Mouse (Mus musculus) left cerebral cortex, postnatal 25 days (tissue): Measurements from ENCODE around the gene Rps6ka6. TPM values are rescaled to one million over a fixed set of nuclear protein-coding genes. Genes with fewer than 3 reads are reported as not detected.

Experiments
- DNase-seq, 2 experiments: peaks; one replicate each; pipeline ENCODE4 v3.0.0; 2022; ENCODE audit warnings: low spot score in 2 of 2, mixed read lengths in 1 of 2
- intact Hi-C: fragments of 180-260 bp; cut with DNase I; formaldehyde crosslinking; loops from one replicate; pipeline ENCODE4 v1.15.1; 2025
- total RNA-seq, 2 experiments: library from RNA; stranded (reverse); gene quantifications; 2 replicates each; pipeline ENCODE4 v1.2.3; 2021

Gene Rps6ka6
- 1 to 10 TPM; 4.3 to 4.6 TPM for total RNA-seq

DNA sequence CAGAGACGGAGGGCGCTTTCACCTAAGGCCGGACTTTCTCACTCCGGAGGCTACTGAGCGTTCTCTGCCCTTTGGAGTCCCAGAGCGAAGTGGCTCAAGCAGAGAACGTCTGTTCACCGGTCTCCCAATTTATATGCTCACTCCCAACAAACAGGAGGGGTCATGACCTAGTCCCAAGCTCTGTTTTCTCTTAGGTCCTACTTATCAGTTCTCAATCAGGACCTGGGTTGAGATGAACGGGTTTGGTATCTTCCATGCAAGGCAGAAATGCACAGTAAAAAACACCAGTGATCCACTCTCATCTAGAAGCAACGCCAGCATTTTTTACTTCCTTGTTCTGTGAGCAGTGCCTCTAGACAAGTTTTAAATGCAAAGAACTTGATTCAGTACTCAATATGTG is at the start of gene Rps6ka6:
TSS of gene Rps6ka6 (minus strand) at position 101 of the 400 bp plus-strand sequence.
- intact Hi-C loops: no loop called here
- DNase-seq: no peak

DNA sequence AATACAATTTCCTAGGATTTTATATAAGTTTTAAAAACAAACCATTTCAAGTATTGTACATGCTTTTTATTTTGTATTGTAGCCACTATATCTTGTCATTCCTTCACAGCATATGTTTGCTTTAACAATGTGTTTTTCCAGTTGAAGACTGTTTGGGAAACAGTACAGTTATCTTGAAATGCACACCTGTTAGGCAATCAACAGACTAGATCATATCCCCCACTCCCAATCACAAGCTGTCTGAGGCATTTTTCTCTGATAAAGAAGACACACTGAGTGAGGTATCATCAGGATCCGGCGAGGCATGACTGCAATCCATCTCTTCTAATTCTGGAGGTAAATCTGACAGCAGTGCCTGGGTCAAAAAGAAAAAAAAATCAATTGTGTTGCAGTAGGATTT is 39.3 kb upstream of the Rps6ka6 start:
- intact Hi-C loops: no loop called here
- DNase-seq: no peak

DNA sequence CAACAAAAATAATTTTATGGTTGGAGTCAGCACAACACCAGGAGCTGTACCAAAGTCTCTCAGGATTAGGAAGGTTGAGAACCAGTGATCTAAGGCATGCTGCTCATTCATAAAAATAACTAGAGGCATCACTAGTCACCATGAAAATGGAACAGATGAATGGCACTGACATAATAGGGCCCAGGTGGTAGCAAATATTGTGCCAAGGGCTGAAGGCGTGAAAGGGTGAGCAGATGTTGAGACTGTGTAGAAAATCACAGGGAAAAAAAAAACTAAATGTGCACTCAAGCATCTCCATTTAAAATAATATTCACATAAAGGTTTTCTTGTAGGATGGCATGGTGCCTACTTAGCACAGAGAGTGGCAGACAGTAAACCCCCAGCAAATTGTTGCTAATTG is 19.6 kb downstream of the Rps6ka6 start:
- no peak for DNase-seq
- intact Hi-C loops: no loop called here

DNA sequence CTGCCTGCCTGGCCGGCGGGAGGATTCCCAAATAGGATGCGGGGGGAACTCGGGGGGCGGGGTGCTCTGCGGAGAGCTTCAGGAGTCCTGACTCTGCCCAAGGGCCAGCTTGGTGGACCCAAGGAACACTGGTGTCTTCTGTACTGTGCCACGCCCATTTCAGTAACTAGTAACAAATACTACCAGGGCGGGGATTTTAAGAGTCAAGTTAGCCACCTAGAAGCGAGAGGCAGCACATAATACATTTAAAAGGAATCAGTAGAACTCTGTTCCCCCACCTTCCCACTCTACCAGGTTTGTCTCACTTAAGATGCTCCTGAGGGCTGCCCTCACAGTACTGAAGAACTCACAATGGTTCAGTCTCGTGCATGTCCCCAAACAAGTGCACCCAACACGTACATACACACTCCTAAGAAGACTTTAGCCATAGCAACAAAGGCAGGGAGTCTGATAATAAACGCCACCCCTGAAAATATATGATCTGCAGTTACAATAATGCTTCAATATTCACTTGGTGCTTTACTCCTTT is 74.1 kb downstream of the Rps6ka6 start:
- DNase-seq: no peak
- intact Hi-C loops: no loop called here

DNA sequence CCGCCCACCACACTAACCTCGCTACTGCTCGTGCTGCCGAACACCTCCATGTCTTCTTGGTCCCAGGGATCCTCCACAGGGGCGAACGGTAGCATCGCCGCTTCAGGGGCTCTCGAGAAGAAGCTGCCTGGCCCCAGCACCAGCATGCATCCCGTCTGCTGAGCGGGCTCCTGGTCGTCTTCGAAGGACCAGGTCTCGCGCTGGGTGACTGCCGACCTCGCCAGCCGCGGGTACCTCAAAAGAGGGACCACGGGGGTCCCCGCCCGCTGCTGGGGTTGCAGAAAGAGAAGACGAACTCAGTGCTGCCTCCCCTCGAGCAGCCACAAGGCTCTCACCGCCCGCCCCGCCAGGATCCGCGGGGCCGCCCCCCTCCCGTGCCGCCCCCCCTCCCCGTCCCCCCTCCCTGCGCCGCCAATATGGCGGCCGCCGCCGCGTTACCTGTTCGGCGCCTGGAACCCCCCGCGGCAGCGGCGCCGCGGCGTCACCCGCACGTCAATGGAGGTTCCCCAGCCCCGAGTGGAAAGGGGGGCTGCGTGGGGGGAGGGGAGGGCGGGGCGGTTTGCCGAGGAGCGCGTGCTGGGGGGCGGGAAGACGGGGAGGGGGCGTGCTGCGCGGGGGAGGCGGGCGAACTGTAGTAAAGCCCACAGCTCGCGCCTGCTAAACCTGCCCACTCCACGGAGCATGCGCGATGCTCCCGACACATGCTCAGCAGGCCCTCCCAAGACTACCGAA is 74.8 kb downstream of the Rps6ka6 start:
- intact Hi-C loops: no loop called here

DNA sequence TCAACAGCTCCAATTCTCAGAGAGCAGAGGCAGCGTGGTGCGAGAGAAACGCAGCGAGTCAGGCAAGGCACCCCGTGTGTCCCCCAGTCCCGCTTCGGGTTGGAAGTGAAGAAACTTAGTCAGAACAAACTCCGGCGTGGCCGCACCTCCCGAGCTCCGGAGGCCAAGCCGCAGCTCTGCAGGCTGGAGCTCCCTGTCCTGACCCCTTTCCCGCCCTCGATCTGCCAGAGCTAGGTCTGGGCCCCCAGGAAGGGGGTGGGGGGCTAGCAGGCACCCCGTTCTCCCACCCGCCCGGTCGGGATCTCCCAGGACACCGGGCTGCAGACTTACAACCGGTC is 75.3 kb downstream of the Rps6ka6 start:
- peak in 1 of 2 experiments; percentile 3 for DNase-seq
- intact Hi-C loops: no loop called here

More for the DNA sequence above, 74.8 kb downstream of the Rps6ka6 start:
- DNase-seq: peak; percentile 24 to 60

DNA sequence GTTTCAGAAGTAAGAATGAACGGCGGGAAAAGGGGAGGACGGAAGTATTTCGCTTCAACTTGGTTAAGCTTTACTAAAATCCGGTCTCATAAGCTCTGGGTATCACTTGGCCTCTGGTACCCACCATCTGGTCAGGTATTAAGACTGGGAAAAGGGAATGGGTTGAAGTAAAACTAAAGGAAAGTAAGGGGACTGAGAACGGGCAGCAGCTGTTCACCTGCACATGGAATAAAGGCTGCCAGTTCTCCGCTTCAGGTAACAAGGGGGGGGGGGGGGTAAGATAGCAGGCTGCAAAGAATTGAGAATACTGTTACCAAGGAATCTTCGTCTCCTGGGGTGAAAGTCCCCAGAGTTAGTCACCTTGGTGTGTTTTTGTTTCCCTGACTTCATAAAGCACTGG is 75.7 kb downstream of the Rps6ka6 start:
- intact Hi-C loops: no loop called here
- DNase-seq: no peak

DNA sequence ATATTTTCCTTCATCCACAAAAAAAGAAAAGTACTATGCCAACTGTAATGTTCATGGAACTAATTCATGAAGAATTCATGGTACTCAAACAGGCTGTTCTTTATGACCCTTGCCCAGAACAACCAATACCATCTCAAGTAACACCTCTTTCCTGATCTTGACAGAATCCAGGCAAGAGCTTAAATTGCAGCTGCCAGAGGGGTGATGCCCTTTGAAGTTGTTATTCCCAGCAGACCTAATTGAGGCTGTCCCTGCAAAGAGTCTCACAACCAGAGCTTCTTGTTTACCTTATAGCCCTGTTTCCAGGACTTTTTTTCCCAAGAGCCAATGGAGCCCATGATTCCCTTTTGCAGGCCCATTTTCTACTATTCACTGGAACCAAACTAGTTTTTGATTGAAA is 77.6 kb downstream of the Rps6ka6 start:
- intact Hi-C loops: no loop called here
- DNase-seq: no peak

DNA sequence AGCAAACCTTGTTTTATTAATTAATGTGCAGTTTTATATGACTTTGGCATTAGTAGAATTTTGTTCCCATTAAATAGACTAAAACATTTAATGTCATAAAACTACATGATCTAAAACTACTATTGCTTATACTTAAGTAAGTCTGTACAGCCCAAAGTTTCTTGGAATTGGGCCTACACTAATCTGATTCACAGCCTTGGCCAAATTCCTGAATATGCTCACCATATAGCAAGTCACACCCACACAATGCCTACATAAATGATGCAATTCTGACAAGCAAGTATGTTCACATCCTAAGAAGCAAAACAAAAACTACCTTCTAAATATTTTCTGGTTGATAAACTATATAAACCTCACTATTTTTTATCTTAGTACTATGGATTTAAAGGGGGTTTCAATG is 101.2 kb downstream of the Rps6ka6 start:
- DNase-seq: peak in 1 of 2 experiments; percentile 29
- intact Hi-C loops: no loop called here

DNA sequence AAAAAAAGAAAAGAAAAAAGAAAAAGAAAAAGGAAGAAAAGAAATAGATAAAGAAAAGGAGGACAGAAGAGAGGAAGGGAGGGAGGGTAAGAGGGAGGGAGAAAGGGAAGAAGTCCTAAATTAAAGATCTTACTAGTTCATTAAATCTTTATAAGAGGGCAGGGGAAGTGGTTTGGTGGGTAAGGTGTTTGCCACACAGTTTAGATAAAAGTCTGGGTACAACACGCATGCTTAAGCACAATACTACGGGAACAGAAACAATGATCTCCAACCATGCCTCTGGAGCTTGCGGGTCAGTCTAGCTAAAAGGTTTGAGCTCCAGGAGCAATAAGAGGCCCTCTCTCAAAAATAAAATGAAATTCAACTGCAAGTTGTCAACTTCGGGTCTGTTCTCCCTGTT is 123.0 kb downstream of the Rps6ka6 start:
- DNase-seq: no peak
- intact Hi-C loops: no loop called here

DNA sequence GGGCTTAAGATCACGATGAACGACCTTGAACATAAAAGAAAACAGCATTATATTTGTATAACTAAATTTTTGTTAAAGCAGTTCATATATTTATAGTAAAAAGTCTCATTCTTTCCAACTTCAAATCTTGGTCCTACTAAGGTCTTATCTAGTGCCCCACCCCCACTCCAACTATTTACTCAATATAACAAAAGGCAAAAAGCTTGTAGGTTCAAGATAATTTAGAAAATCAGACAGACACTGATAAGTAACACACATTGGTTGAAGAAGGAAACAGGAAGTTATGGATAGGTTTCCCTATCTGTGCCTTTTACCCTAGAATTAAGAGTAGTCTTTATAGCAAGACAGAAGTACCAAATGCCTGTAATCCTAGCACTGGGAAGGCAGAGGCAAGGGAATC is 132.9 kb downstream of the Rps6ka6 start:
- no peak for DNase-seq
- intact Hi-C loops: no loop called here

DNA sequence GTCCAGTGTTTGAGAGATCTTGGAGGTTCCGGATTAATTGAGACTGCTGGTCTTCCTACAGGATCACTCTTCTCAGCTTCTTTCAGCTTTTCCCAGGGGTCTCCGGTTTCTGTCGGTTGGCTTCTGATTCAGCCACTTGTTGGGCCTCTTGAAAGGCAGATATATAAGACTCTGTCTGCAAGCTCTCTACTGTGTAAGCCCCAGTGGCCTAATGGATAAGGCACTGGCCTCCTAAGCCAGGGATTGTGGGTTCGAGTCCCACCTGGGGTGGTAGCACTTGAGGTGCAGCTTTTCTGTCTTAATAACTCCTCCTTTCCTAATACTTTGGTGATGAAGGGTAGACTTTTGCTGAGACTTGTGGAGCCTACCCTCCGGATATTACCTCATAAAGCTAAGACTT is 160.7 kb downstream of the Rps6ka6 start:
- DNase-seq: no peak
- intact Hi-C loops: no loop called here

DNA sequence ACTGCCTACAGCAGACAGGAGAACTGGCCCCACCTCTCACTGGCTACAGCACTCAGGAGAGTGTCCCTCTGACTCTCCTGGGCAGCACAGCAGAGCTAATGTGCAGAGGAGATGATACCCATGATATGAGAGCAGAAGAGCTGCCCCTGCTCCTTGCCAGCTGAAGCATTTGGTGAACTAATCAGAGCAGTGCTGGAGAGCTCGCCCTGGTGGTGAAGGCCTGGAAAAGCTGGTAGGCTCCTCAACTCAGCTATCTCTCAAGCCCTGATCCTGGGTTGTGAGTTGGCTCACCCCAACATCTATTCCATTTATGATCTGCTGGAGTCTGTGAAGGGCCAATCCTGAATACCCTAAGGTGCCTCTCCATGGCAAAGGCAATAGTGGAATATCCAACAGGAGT is 163.6 kb downstream of the Rps6ka6 start:
- intact Hi-C loops: no loop called here
- no peak for DNase-seq

Other genes starting within 250 kb of the Rps6ka6 start
- gene Hdx, start 159.1 kb upstream of the Rps6ka6 start, total RNA-seq: 1 to 10 TPM; 3.3 to 4.1 TPM